Mouse (Mus musculus) forebrain, postnatal 0 days (tissue): ENCODE data around the gene Caps2. TPM values are rescaled to one million over a fixed set of nuclear protein-coding genes. Genes with fewer than 3 reads are reported as not detected.

Experiments used
- ATAC-seq: fragments of 200-750 bp; cut with Nextera tagmentation; 2 replicates; pipeline ENCODE4 v1.8.0; 2017; ENCODE audit warnings: mild to moderate bottlenecking, moderate library complexity
- DNase-seq: peaks from one replicate; pipeline ENCODE4 v3.0.0-alpha.2; 2015
- H3K27ac ChIP-seq: fragments of 300-500 bp; sonication (generic); 2 replicates; pipeline ENCODE4 v1.5.1; 2014; ENCODE audit warnings: low read depth, mild to moderate bottlenecking, antibody characterized with exemption, low read length, moderate library complexity, mixed read lengths
- H3K27me3 ChIP-seq: fragments of 300-500 bp; sonication (generic); 2 replicates; pipeline ENCODE4 v1.6.1; 2014; ENCODE audit warnings: mild to moderate bottlenecking, low read length, mixed read lengths; ENCODE audit not compliant: insufficient read depth
- H3K36me3 ChIP-seq: fragments of 300-500 bp; sonication (generic); 2 replicates; pipeline ENCODE4 v1.6.1; 2014; ENCODE audit warnings: mild to moderate bottlenecking, moderate library complexity; ENCODE audit not compliant: insufficient read depth
- H3K4me1 ChIP-seq: fragments of 300-500 bp; sonication (generic); 2 replicates; pipeline ENCODE4 v1.6.1; 2014; ENCODE audit warnings: antibody characterized with exemption; ENCODE audit not compliant: insufficient read depth
- H3K4me2 ChIP-seq: fragments of 300-500 bp; sonication (generic); 2 replicates; pipeline ENCODE4 v1.6.1; 2014; ENCODE audit warnings: low read depth, mild to moderate bottlenecking, moderate library complexity
- H3K4me3 ChIP-seq: fragments of 300-500 bp; sonication (generic); 2 replicates; pipeline ENCODE4 v1.5.1; 2014; ENCODE audit warnings: low read depth, low read length, mixed read lengths
- H3K9ac ChIP-seq: fragments of 300-500 bp; sonication (generic); 2 replicates; pipeline ENCODE4 v1.6.1; 2014; ENCODE audit warnings: mild to moderate bottlenecking
- H3K9me3 ChIP-seq: fragments of 300-500 bp; sonication (generic); 2 replicates; pipeline ENCODE4 v1.6.1; 2016; ENCODE audit warnings: low read length
- CTCF ChIP-seq: sonication (generic); IDR thresholded peaks from 2 replicates; pipeline ENCODE4 v1.5.1; 2016; ENCODE audit warnings: antibody characterized with exemption, control low read depth, low read depth
- WGBS: fragments of 180-500 bp; shearing (Covaris S2); extraction: QIAGEN DNeasy Blood & Tissue Kit; methylation state at CpG from one replicate; pipeline ENCODE4 v1.1.7; 2014; 5-methylcytosine and 5-hydroxymethylcytosine counted together
- polyA plus RNA-seq: library from polyadenylated mRNA; unstranded; fragments of >200 nt; fragmentation: Nextera tagmentation; extraction: Ambion mirVana; gene quantifications from 2 replicates; pipeline ENCODE4 v1.2.1, GENCODE M21; 2015
- total RNA-seq: library from RNA; depleted of rRNA; stranded (reverse); fragments of >200 nt; gene quantifications from 2 replicates; pipeline ENCODE4 v1.2.3, GENCODE M21; 2014; rRNA removed

The Caps2 gene
- total and polyA plus RNA-seq, 2 experiments from 2014 or later, result 0.24 to 0.59 TPM

DNA sequence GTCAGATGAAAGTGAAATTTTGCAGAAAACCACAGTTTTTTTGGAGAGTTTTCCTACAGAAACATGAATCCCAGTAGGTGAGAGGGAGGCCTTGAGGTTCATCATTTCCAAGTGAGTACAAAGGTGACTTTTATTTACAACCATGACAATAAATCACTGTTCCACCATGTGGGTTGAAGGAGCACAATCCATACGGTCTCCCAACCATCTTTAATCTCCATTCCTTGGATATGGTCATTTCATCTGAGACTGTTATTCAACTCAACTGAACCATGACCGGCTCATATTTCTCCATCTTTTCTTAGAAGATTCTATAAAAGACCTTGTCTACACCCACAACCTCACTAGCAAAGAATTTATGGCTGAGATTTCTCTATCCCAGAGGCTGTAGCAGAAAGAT is 84.9 kb downstream of the Caps2 start:
- Histone ChIP-seq H3K4me1 (no peaks in the 10 kb centered on the region), H3K27me3 (no peaks in the 10 kb centered on the region), H3K9ac (no peak overlapping the region), H3K4me2 (no peak overlapping the region), H3K36me3 (no peaks in the 10 kb centered on the region), H3K4me3 (no peak overlapping the region), H3K27ac (no peak overlapping the region), H3K9me3 (no peaks in the 10 kb centered on the region)
- no peak for TF ChIP-seq CTCF
- ATAC-seq, result no peak
- 82% methylated on average over 2 of the region's 2 CpGs for WGBS
- DNase-seq, result no peak

- no peak overlapping the region for H3K4me3 ChIP-seq
- no peak for TF ChIP-seq CTCF
- WGBS, result 83% methylated on average over 3 of the region's 3 CpGs
- DNase-seq (no peak), ATAC-seq (no peak)
- H3K4me1 ChIP-seq, result no peaks in the 10 kb centered on the region
- no peaks in the 10 kb centered on the region for H3K36me3 ChIP-seq
- H3K9me3 ChIP-seq, result no peaks in the 10 kb centered on the region
- H3K4me2 ChIP-seq, result no peak overlapping the region
- H3K27ac ChIP-seq, result no peak overlapping the region
- no peak overlapping the region for H3K9ac ChIP-seq
- H3K27me3 ChIP-seq, result no peaks in the 10 kb centered on the region
Observed at GRCm38 (mm10) chr10:112263467-112263866, 100.0 kb downstream of the Caps2 start.

Other genes starting within 250 kb of the Caps2 start
- 32.5 and 38.2 TPM in 2 replicates for gene Krr1, start 191.0 kb upstream of the Caps2 start, total RNA-seq
- gene Krr1, start 191.0 kb upstream of the Caps2 start, polyA plus RNA-seq, result 30.5 and 30.8 TPM in 2 replicates
- 0.48 and 0.85 TPM in 2 replicates for gene Glipr1, start 161.0 kb upstream of the Caps2 start, total RNA-seq
- gene Glipr1, start 161.0 kb upstream of the Caps2 start, polyA plus RNA-seq, result 1.9 and 2.0 TPM in 2 replicates
- 0.46 and 0.76 TPM in 2 replicates for gene Glipr1l1, start 103.4 kb upstream of the Caps2 start, total RNA-seq
- gene Glipr1l1, start 103.4 kb upstream of the Caps2 start, polyA plus RNA-seq, result 0.16 and 0.23 TPM in 2 replicates
- not detected in 2 replicates for gene Glipr1l2, start 80.3 kb upstream of the Caps2 start, total RNA-seq
- not detected in 2 replicates for gene Glipr1l2, start 80.3 kb upstream of the Caps2 start, polyA plus RNA-seq
- 1.2 and 1.5 TPM in 2 replicates for gene Glipr1l3, start 3.3 kb upstream of the Caps2 start, total RNA-seq
- gene Glipr1l3, start 3.3 kb upstream of the Caps2 start, polyA plus RNA-seq, result 0.49 and 0.64 TPM in 2 replicates
- gene Kcnc2, start 107.5 kb downstream of the Caps2 start, total RNA-seq, result 14.8 and 17.9 TPM in 2 replicates
- 4.1 and 6.1 TPM in 2 replicates for gene Kcnc2, start 107.5 kb downstream of the Caps2 start, polyA plus RNA-seq